Mouse (Mus musculus): Measurements from ENCODE around the gene Cd69.

Cd69 gene

DNA sequence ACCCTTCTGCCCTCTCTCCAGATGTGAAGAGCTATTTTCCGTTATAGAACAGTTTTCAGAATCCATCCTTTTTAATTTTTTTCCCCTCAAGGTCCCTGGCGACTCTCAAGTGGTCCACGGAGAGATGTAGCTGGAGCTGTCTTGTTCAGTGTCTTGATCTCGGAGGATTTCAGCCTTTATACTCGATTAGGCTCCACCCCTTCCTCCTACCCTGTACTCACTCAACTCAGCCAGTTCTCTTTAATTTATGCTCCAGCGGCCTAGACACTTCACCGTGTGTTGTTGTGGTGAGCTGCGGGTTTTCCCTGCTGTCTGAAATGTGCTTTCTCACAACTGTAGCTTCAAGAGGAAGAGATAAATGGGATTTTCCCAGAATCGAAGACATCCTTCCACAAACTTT, at the start of gene Cd69:
Cd69 (minus strand) TSS at position 217 of the 400 bp plus-strand sequence.
- peak; percentile 11 to 41 for DNase-seq (ENCODE audit: low spot score in 2 of 2)

GRCm38 (mm10) chr6:129319331-129319730, 44.1 kb upstream of the Cd69 start:
- no peak for DNase-seq (ENCODE audit: low spot score in 2 of 2)

GRCm38 (mm10) chr6:129318395-129318794, 43.2 kb upstream of the Cd69 start:
- DNase-seq (ENCODE audit: low spot score in 2 of 2), result no peak

DNA sequence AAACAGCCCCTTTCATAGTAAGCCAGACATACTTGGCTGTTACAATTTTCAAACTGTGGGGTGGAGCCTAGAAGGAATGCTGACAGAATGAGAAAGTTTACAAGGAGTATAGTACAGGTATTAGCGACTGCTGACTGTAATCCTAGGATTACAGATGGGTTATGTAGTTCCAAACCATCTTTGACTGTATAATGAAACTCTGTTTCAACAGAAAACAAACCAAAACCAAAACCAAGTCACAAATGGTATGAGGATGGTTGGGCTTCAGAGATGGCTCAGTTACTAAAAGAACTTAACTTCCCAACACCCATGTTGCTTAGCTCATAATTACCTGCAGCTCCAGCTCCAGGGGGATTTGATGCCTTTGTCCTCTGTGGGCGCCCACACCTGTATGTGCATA, 41.2 kb upstream of the Cd69 start:
- DNase-seq (ENCODE audit: low spot score in 2 of 2), result no peak

GRCm38 (mm10) chr6:129315698-129316097, 40.5 kb upstream of the Cd69 start:
- DNase-seq (ENCODE audit: low spot score in 2 of 2), result no peak

GRCm38 (mm10) chr6:129314655-129315168, 39.5 kb upstream of the Cd69 start:
- DNase-seq (ENCODE audit: low spot score in 2 of 2), result no peak

DNA sequence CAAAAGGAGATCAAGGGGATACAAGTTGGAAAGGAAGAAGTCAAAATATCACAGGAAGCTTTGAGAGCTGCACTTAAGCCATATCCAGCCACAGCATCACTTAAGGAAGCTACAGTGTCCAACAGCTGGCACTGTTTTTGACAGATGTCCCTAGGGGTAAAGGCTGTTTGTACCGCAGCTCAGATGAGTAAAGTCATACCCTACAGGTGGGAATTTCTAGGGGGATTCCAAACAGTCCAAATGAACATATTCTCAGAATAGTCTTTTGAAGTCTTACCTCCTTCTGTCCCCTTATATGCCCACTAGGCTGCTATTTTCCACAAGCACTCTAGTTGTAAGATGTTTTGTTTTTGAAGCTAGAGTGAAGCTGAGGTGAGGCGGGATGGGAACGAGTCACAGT, 37.3 kb upstream of the Cd69 start:
- no peak for DNase-seq (ENCODE audit: low spot score in 2 of 2)

- DNase-seq (ENCODE audit: low spot score in 2 of 2), result no peak
Observed at GRCm38 (mm10) chr6:129304180-129304579, 28.9 kb upstream of the Cd69 start.

DNA sequence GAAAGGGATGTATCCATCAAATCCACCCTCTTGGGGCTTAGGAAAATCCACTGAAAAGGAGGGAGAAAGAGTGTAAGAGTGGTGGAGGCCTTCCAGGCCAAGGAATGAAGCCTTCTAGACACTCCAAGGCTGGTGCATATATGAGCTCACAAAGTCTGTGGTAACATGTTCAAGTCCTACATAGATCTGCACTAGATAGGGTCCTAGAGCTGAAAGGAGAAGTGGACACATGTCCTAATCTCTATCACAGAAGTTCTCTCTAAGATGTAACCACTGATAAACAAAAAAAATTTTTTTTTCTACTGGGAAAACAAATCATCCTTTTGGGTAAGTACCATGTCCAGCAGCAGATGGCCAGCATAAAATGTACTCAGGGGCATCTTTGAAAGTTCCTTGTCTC, 13.5 kb upstream of the Cd69 start:
- DNase-seq (ENCODE audit: low spot score in 2 of 2), result no peak

GRCm38 (mm10) chr6:129284384-129285104, 9.3 kb upstream of the Cd69 start:
- DNase-seq (ENCODE audit: low spot score in 2 of 2), result peak; percentile 14 to 20

DNA sequence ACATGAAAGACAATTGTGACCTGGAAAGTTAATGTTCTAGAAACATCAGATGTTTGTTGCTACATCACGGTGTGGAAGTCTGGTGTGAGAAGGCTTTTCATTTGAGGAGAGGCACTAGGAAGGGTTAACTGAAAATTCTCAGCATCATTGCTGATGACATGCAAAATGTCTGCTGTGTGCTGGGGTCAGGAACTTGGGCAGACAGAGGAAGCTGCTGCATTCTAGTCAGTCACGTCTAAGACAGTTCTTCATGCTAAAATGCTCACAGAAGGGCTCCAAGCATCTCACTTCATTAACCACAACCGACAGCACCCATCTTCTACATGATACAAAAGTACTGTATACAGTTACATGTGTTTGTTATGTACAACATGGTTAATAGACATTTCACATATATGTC, 8.0 kb upstream of the Cd69 start:
- DNase-seq (ENCODE audit: low spot score in 2 of 2), result no peak

- DNase-seq (ENCODE audit: low spot score in 2 of 2), result no peak
Observed at GRCm38 (mm10) chr6:129276483-129276882, 1.2 kb upstream of the Cd69 start.

- no peak for DNase-seq (ENCODE audit: low spot score in 2 of 2)
Observed at GRCm38 (mm10) chr6:129275624-129276203, 478 bp upstream of the Cd69 start.

DNA sequence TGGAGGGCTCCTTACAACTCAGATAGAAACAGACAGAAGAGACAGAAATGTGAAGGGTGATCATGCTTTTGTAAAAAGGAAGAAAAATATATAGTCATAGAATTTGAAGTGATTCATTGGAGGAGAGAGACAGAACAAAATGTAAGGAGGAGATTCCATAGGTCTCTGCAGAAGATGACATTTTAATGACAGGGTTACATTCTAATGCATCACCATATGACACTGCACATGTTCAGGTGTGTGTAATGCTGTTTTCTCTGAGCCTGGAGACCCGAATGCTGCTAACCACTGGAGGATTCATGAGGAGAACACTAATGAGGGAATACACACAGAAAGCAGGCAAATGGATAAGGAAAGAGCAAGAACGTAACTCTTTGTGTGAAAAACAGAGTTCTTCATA, 760 bp downstream of the Cd69 start:
- DNase-seq (ENCODE audit: low spot score in 2 of 2), result no peak

DNA sequence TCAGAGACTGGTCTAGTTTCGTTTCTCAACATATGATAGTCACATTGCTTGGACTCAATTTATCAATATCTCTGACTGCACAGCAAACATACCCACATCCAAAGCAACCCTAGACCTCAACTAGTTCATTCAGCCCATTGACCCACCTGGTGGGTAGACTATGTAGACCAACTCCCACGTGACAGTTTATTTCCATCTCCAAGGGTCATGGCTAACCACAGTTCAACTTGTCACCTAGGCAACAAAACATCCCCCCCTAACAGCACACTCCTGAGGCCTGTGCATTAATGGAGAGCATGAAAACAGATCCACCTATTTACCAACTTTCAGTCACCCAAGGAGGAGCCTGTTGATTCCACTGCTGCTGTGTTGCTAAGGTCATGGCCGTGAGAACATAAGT, 1.6 kb downstream of the Cd69 start:
- no peak for DNase-seq (ENCODE audit: low spot score in 2 of 2)

DNA sequence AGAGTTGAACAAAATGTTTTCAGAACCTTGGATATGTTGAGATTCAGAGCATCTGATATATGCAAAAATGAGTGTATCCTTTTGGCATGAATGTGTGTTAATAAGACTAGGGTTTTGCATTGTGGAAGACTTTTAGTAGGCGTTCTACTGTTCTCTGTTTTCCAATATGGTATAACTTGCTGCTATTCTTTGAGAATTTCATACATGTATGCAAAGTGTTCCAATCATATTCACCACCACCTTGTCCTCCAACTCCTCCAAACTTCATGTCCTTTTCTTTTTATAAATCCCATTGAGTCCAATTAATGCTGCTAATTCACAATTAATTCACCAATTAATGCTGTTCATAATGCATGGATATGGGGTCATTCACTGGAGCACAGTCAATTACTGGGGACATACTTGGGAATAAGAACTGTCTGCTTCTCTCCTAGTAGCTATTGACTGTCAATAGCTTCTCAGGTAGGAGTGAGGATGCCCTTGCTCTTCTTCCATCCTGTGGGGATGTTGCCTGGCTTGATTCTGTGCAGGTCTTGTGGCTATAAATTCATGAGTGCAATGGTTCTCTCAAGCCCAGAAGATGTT, 8.7 kb downstream of the Cd69 start:
- DNase-seq (ENCODE audit: low spot score in 2 of 2), result no peak

DNA sequence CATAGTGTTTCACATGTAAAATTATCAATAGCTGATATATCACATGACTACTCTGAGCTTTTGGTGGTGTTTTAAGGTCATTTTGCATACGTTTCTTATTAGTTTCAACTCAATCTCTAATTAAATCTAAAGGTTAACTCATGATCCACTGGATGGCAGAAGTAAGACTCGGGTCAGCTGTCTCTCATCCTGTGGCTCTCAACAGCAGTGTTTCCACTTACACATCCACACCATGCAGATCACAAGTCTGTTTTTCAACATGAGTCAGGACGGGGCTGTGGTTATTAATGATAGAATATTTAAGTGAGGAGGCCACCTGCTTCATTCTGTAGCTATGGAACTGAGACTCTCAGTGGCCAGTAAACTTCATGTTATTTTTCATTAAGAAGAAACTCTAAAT, 9.4 kb downstream of the Cd69 start:
- DNase-seq (ENCODE audit: low spot score in 2 of 2), result no peak

- DNase-seq (ENCODE audit: low spot score in 2 of 2), result no peak
Observed at GRCm38 (mm10) chr6:129260940-129261339, 14.3 kb downstream of the Cd69 start.

GRCm38 (mm10) chr6:129260034-129260433, 15.2 kb downstream of the Cd69 start:
- DNase-seq (ENCODE audit: low spot score in 2 of 2), result no peak

- DNase-seq (ENCODE audit: low spot score in 2 of 2), result no peak
Observed at GRCm38 (mm10) chr6:129256018-129256417, 19.2 kb downstream of the Cd69 start.

- DNase-seq (ENCODE audit: low spot score in 2 of 2), result no peak
Observed at GRCm38 (mm10) chr6:129254949-129255602, 20.2 kb downstream of the Cd69 start.

DNA sequence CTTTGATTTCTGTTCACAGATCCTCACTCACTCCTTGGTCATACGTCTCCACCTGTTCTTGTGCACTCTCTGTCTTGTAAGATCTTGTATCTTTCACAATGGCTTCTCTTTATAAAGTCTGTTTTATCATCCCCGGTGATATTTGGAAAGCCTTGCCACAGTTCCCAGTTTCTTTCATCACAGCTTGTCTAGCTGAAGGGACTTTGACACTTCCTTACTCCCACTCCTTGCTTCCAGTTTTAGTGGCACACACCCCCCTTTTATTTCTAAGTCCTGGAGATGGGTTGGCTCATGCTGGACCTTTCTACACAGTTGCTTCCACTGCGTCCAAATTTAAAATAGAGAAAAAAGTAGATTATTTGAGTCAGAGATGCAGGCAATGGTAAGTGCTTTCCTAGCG, 20.9 kb downstream of the Cd69 start:
- DNase-seq (ENCODE audit: low spot score in 2 of 2), result no peak

DNA sequence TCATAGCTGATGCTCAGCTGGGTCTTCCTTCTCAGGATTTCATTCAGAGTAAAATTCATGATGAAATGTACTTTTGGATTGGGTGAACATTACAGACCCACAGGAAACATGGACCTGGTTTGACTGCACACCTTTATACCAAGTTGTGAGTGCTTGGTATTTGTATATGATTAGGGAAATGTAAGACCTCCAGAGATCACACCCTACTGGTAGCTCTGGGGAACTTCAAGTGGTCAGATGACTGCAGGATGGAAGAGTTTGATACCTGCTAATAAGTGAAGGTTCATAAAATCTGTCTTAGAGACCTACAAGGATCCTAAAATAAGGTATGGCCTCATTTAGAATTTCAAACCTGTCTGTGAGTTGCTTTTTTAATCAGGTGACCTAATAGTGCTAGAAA, 27.0 kb downstream of the Cd69 start:
- DNase-seq (ENCODE audit: low spot score in 2 of 2), result no peak
